Mouse (Mus musculus) megakaryocyte progenitor cell, adult 5-6 weeks (primary cell): ENCODE results near the gene Gpn3. TPM values are rescaled to one million over a fixed set of nuclear protein-coding genes. Genes with fewer than 3 reads are reported as not detected.
A peak's percentile ranks its signal among the peaks of the same experiment; 100 is the strongest.

Source experiments
- ATAC-seq: replicated peaks from 2 replicates; pipeline ENCODE4 v1.8.0; 2016; ENCODE audit warnings: mild to moderate bottlenecking, moderate TSS enrichment, inconsistent platforms; ENCODE audit not compliant: poor library complexity
- total RNA-seq, 2 experiments: library from RNA; stranded (forward) in 1 of 2; stranded (reverse) in 1 of 2; fragments of 157-497, 149-512 nt in 1 of 2; fragments of 200-1000 nt in 1 of 2; gene quantifications; 2 replicates each; pipeline versions ENCODE4 v1.2.3 to v1.2.4; 2015 to 2017

Gpn3 gene
- total RNA-seq (2015), result 50.4 and 61.9 TPM in 2 replicates
- 45.8 and 47.5 TPM in 2 replicates for total RNA-seq (2017)

DNA sequence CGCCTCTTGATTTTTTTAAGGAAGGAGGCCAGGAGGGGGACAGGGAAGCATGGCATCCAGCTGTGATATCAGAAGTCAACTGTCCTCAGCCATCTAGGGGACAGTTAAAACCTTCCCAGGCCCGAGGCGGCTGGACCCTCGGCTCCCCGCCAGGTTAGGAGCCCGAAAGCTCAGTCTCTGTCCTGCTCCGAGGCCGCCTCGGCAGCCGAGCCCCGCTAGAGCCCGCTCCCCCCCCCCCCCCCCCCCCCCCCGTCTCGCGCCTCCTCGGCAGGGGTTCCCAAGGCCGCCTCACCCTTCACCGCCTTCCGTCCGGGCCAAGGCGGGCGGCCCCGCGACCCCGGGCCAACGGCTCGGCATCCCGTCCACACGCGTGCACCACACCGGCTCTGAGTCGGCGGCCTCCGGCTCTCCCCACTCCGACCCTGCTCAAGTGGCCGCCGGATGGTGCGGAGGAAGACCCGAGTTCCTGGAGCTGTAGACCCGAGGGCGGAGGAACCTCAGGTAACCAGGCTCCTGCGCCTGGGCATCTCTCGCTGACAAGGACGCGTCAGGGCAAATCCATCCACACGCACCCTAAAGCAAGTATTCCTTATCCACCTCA, at the start of gene Gpn3:
Gene Gpn3 (plus strand): TSS at position 286 of the 601 bp plus-strand sequence.
- peak; percentile 42 for ATAC-seq

DNA sequence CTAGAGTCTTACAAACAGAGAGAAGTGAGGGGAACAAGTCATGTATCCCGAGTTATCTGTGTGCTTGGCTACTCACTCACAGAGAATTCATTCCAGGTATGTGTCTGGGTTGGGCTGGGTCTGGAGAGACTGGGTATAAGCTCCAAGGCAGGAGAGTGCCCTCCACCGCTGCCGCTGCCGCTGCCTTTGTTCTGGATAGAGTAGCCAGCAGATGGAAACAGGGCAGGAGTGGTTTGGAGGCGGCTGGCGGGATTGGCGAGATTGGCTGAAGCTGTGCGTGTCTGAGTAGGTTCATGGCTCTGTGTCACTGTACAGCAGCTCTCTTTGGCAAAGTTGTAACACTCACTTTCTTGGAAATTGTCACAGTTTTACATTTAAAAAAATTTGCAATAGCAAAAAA, 48.2 kb upstream of the Gpn3 start:
- ATAC-seq, result no peak

DNA sequence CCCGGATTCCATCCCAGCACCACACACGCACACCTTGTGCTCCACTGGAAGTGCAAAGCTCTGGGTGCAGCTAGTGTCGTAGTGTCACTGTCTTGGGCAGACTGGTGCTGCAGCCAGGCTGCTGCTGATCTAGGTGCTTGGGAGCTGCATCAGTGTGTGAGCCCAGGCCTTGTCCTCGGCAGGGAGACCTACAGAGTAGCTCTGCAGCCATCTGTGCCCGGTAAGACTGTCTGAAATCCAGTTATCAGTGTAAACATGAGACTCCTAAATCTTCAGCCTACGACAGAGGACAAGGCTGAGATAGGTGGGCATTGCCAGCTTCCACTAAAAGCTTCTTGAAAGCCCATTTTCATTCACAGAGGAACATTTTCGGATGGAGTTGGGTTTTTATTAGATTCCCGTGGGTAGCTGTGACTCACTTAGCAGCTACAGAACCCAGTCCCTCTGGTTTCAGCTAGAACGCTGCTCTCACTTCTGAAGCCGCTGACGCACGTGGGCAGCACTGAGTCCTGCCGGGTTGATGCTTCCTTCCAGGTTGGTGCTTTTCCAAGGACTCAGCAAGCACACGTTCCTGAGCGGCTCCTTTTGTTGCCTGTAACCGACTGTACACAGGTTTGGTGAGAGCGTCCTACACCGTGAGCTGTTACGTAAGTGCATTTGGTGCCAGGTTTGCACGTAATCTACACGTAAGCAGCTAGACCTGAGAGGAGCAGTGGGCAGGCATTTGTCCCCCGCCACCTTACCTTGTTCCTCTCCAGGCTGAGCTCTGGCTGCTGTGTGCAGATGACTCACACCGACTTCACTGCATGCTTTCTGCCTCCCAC, 46.9 kb upstream of the Gpn3 start:
- ATAC-seq, result no peak

DNA sequence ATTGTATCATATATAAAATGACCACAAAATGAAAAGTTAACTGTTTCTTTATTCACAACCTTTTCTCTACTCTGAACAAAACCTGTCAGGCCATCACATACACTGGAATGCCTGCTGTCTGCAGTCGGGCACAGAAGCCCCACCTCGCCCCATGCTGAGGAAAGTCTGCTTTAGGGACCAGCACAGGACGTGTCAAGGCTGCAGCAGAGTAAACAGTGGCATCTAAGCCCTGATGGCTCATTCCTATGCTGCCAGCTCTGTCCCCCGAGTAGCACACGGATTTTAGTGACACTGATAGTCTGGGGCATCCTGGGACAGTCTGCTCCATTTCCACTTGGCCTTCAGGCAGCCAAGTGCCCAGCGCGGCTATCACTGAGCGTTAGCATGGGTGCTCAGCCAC, 46.2 kb upstream of the Gpn3 start:
- no peak for ATAC-seq

DNA sequence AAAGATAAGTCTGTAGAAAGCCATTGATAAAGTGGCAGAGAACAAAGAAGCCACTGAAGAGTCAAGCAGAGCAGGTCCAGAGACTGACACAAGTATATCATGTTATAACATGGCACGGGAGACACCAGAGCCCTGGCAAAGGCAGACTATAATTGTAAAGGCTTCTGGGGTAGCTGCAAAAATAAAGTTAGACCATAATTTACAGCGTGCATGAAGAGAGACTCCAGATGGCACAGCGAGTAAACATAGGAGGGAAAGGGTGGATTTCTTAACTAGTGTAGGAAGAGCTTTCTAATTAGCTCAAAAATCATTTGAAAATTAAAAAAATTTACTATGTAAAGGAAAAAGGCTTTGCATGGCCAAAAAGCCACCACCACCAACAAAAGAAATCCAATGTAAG, 44.4 kb upstream of the Gpn3 start:
- no peak for ATAC-seq

DNA sequence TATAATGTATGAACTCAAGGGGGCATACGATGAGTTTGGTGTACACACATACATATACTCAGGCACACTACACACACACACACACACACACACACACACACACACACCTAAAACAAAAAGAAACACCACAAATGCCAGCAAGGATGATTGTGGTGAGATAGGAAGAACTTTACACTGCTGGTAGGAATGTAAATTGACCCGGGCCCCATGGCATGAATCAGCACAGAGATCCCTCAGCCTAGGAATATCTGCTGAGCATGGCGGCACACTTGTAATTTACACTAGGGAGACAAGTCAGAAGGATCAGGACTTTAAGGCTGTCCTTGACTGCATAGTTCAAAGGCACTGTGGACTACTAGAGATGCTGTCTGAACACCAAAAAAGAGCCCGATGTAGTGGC, 41.4 kb upstream of the Gpn3 start:
- no peak for ATAC-seq

DNA sequence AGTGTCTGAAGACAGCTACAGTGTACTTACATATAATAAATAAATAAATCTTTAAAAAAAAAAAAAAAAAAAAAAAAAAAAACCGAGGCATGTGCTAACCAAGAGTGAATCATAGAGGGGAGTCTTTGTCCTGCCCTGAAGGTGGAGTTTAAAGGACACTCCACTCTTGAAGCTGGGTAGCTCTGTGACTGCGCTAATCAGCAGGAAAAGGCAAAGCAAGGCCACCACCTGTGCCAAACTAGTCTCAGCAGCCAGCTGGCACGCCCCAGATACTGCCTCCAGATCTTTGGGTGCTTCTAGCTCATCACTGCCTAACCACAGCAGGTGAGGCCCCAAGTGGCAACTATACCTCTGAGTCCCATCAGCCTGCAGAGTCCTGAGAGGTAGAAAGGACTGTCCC, 37.0 kb upstream of the Gpn3 start:
- ATAC-seq, result peak; percentile 72

DNA sequence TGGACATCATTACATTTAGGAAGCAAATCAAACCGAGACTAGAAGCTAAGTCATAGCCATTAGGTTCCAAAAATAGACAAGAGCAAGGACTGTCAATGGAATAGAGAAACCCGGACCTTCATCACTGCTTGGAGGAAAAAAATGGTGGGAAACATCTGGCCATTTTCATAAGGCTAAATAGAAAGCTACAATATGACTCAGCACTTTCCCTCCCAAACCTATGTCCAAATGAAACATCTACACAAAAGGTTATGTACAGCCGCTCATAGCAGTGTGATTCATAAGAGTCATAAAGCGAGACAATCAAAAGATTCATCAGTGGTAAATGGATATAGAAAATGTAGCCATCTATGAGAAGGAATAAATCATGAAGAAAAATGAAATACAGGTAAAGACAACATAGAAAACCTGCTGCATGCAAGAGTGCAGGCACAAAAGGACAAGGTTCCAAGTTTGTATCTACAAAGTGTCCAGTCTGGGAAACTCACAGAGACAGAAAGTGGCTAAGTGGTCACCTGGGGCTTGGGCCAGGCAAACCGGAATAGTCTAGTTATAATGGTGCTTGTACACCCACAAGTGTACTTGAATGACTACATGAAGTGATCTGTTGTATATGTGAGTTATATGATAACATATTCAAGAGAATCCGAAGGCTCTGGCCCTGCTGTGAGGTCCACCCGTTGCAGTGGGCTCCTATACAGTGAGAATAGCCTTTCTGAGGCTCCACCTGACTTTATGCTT, 35.0 kb upstream of the Gpn3 start:
- no peak for ATAC-seq

DNA sequence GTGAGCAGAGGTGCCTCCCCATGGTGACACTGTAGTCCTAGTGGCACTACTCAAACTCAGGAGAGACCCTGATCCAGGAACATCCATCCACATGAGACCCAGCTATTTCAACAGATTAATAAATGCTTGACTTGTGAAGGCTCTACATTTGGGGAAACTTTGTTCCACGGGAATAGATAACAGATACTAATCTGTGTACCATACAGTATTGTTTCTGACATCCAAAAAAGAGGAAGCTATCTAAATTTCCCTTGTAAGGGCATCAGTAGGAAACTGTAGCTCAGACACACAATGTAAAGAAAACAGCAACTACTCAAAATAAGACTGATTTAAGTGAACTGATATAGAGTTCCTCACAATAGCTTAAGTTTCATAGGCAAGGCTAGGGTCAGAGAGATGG, 28.8 kb upstream of the Gpn3 start:
- no peak for ATAC-seq

DNA sequence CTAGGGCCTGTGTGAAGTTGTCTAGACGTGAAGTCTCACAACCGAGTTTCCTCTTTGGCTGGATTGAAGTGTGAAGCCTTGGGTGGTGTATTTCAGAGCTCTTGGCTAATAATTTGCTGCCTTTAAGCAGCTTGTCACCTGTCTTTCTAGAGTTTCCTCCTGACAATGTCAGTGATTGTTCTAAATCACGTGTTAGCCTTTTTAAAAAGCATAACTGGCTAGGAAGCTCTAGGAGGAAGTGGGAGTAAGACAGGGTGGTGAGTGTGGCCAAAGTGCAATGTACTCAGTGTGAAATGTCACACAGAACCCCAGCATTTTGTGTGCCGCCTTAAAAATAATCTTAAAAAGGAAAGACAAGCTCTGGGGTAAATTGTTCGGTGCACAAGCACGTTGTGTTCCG, 27.9 kb upstream of the Gpn3 start:
- ATAC-seq, result no peak; the same call in 1 of the 2 replicates

DNA sequence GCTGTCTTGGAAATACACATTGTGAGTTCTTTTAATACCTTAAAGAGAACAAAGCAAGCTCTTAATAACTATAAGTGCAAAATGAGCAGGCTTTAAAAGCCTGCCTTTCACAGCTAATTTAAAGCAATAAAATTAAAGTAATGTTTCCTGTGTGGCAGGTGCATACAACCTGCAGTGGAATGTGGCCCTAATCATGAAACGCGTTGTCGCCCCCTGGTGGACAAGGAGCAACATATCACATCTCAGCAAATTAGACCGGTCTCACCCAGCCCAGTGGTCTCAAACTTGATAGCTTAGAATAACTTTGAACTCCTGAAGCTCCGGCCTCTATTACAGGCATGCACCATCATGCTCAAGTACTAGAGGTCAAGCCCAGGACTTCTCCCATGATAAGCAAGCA, 27.4 kb upstream of the Gpn3 start:
- ATAC-seq, result peak; percentile 91

DNA sequence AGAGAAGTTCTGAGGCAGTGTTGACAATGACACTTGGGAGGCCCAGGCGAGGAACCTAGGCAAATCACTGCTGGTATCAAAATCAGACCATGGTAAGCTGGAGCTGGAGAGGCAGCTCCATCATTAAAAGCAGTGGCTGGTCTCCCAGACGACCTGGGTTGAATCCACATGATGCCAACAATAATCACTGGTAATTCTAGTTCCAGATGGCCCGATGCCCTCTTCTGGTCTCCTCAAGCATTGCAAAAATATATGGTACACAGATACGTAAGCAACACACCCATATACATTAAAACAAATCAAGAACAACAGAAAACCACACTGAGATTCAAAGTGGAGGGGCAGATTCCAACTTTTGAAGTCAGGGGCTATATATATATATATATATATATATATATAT, 25.9 kb upstream of the Gpn3 start:
- no peak for ATAC-seq

DNA sequence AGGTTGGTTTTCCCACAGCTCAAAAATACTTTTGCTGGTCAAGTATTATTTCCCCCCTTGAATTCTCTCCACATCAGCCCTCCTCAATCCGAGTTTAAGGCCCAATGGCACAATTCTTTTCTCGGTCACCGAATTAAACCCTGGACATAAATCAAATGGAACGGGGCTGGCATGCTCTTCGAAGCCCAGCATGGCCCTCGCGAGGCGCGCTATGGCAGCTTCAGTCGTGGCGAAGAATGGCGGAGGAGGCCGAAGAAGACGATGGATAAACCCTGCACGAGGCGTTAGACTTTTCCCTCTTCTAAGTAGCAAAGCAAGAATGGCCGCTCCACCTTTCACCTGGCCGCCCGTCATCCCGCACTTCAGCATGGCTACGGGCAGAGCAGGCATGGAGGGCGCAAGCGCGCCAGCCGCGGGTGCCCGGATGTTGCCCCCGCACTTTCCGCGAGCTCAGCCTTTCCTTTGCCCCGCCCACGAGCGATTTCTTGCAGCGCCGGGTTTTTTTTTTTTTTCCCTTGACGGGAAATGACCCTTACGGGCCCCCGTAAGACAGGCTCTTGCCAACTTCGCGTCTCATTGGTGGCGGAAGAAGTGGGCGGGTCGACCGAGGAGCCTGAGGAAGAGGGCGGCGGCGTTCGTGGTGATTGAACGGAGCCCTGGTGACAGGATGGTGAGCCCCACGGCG, 17.7 kb upstream of the Gpn3 start, which contains the start of the genes Rad9b and Vps29:
Gene Rad9b (minus strand): TSS at position 427 of the 685 bp plus-strand sequence.
Gene Vps29 (plus strand): TSS at position 563 of the 685 bp plus-strand sequence.
- peak; percentile 99 for ATAC-seq

DNA sequence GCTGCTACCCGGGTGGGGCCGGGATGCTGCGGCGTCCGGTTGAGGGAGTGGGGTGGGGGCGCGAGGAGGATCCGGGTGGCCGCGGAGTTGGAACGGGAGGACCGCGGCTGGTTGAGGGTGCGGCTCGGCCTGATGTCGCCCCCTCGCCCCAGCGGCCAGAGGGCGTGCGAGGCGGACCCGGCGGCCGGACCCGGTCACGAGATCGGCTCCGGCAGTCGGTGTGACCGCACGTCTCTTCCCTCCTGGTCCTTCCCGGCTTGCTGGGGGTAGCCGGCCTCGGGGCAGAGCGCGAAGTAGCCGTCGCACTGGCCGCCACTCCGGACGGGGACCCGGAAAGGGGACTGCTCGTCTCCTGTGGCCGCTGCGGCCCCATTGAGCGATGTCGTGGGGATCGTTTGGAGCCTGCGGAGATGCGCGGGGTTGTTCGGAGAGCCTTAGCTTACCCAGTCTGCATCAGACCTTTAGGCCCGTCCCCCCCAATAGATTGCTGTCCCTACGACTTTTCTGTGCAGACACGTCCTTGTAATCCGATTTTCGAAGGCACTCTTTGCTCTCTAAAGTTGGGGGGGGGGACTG, 17.1 kb upstream of the Gpn3 start:
- ATAC-seq, result peak; percentile 15

DNA sequence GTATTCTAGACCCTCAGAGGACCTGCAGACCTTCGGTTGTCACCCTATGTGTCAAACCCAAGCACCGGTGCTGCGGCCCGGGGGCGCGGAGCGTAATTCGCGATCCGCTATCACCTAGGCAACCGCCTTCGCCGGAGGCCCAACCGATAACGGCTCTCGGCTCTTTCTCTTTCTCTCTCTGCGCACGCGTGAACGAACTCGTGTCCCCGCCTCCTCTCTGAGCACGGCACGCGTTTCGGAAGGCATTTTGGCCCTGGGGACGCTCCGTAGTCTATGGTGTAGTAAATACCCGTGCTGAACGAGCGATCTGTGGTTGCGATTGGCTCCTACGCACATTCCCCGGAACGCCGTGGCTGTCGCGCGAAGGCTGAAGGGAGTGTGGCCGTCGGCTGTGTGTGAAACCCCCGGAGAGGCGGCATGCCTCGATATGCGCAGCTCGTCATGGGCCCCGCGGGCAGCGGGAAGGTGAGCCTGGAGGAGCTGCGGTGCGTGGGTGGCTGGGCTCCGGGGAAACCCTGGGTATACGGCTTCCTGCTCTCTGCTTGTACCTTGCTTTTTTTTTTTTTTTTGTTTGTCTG, 605 bp downstream of the Gpn3 start, which contains the start of gene Fam216a:
Gene Fam216a (minus strand): TSS at position 173 of the 578 bp plus-strand sequence.
- peak; percentile 97 for ATAC-seq

DNA sequence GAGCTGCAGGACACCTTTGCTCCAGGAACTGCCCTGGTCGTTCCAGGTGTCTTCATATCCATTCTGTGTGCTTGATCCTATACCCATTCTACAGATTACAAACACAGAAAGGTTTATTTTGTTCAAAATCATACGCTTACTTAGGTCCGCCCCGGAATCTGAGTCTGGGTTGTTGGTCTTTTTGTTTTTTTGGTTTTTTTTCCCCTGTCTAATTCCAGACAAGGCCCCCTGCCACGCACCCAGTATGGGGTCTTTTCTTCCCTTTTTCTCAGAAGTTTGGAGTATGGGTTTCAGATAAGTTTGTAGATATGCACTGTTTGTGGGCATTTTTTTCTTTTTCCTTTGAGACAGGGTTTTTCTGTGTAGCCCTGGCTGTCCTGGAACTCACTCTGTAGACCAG, 1.2 kb downstream of the Gpn3 start:
- no peak for ATAC-seq

DNA sequence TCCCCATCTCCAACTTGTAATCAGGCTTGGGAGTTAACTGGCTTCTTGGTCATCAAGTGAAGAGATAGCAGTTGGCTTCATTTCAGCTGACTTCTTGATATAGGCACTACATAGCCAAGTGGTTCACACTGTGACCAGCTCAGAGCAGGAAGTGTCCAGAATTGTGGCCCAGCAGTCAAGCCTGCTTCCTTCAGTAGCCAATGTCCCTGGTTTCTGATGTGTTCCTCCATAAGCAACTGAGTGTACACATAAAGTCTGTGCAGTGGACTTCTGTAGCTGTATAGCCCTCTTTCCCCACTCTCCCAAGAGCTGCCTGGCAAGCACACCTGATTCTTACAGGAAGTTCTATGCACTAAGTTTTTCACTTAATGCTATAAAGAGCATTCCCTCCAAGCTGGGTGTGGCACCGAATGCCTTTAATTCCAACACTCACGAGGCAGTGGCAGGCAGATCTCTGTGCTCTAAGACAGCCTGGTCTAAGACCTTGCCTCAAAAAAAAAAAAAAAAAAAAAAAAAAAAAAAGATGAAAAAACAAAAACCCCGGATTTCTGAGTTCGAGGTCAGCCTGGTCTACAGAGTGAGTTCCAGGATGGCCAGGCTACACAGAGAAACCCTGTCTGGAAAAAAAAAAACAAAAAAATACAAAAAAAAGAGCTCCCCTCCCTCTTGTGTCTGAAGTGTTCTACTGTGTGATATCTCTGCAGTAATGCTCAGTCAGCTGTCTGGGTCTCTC, 5.6 kb downstream of the Gpn3 start:
- ATAC-seq, result no peak

DNA sequence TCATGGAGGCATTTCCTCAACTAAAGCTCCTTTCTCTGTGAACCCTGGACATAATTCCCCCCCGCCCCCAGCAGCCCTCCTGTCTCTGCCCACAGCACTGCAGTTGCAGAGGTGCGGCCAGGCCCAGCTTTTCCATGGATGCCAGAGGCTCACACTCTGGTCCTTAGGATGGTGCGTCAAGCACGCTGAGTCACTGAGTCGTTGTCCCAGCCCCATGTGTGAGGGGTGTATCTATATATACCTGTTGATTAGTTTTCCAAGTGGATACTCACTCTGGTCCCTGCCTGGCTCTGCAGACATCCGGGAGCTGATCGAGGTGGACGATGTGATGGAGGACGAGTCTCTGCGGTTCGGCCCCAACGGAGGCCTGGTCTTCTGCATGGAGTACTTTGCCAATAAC, 6.5 kb downstream of the Gpn3 start:
- ATAC-seq, result no peak

DNA sequence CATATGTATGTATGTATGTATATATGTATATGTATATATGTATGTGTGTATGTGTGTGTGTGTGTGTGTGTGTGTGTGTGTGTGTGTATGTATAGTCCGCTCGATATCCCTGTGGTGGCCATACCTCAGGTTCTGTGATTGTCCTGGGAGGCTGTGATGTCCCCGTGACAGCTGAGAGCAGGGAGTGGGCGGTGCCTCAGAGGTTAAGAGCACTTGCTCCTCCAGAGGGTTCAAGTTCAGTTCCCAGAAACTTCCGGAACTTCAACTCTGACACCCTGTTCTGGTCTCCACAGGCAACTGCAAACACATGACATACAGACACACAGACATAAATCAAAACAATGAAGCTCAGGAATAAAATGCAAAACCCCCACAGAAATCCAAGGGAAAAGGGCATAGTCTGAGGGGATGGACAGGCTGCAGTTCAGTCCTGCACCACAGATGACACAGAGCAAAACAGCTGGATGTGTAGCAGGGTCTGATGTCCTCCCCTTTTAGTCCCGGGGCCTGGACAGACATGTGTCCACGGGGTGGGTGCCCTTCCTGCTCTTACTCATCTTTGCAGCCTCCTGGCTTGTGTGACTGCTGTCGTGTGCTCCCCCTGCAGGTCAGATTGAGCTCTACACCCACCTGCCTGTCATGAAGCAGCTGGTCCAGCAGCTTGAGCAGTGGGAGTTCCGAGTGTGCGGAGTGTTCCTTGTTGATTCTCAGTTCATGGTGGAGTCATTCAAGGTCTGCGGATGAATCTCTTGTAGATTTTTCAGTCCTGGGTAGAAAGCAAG, 7.9 kb downstream of the Gpn3 start:
- ATAC-seq, result peak; percentile 99
